Comparison of ENCODE assay signal across 14 mouse cellular contexts in genomic region chr3:120668654-120669053, GRCm38 (mm10).
"Had no signal": no experiment of that assay in that cellular context is flagged by ENCODE, and none has a peak within 500 bp of the region (broad histone marks: within the 10 kb centered on the region; RNA-seq: fewer than 3 reads in every experiment).

No protein-coding gene starts in this region.

- H3K4me2 ChIP-seq: kidney, embryonic 15.5 days; liver, embryonic 12.5 days; lung, embryonic 14.5 days; midbrain, embryonic 11.5 days; midbrain, embryonic 15.5 days; neural tube, embryonic 13.5 days had no signal

- H3K4me1 ChIP-seq: kidney, embryonic 15.5 days; limb, embryonic 10.5 days; liver, embryonic 12.5 days; midbrain, embryonic 15.5 days; neural tube, embryonic 13.5 days had no signal

- H3K9me3 ChIP-seq: kidney, embryonic 15.5 days; limb, embryonic 10.5 days; liver, embryonic 12.5 days; midbrain, embryonic 15.5 days had no signal

- H3K36me3 ChIP-seq: kidney, embryonic 15.5 days; limb, embryonic 10.5 days; liver, embryonic 12.5 days; midbrain, embryonic 15.5 days; neural tube, embryonic 13.5 days had no signal

- DNase-seq: lung, embryonic 14.5 days; lung, postnatal 10 days; lung, postnatal 4 days; retina, postnatal 1 day; right cerebral cortex, postnatal 4 days; spleen, adult 18-20 months; thymus, adult 2 months; thymus, postnatal 36 days had no signal

- H3K4me3 ChIP-seq: kidney, embryonic 15.5 days; limb, embryonic 10.5 days; liver, embryonic 12.5 days; midbrain, embryonic 15.5 days; neural tube, embryonic 13.5 days had no signal

- H3K27ac ChIP-seq: kidney, embryonic 15.5 days; limb, embryonic 10.5 days; liver, embryonic 12.5 days; midbrain, embryonic 15.5 days; neural tube, embryonic 13.5 days had no signal

- ATAC-seq: liver, embryonic 12.5 days; midbrain, embryonic 15.5 days had no signal

- H3K9ac ChIP-seq: kidney, embryonic 15.5 days; liver, embryonic 12.5 days; lung, embryonic 14.5 days; midbrain, embryonic 15.5 days; neural tube, embryonic 13.5 days had no signal

- H3K27me3 ChIP-seq: kidney, embryonic 15.5 days; liver, embryonic 12.5 days; midbrain, embryonic 15.5 days; neural tube, embryonic 13.5 days had no signal
